Mouse (Mus musculus) stomach, postnatal 0 days (tissue): ENCODE measurements at regions not wholly inside any gene's neighbourhood (a gene's known extent, or its start where the extent isn't known, plus 50 kb on each side); places are given as distances from the start of the nearest gene placed in this dataset.

Source experiments
- CTCF ChIP-seq: IDR thresholded peaks from 2 replicates; pipeline ENCODE4 v1.5.1; 2016; ENCODE audit warnings: antibody characterized with exemption, low read depth, mild to moderate bottlenecking, moderate library complexity
- EP300 ChIP-seq: optimal IDR thresholded peaks from 2 replicates; pipeline ENCODE3; 2016; ENCODE audit warnings: antibody characterized with exemption

- TF ChIP-seq CTCF (no peak), EP300 (no peak)
Measured at GRCm38 (mm10) chr6:18628591-18628990, 113.9 kb upstream of the Cttnbp2 start.
